Mouse (Mus musculus) urinary bladder, postnatal 25 days (tissue): ENCODE measurements around the gene Cdc37.
A peak's percentile ranks its signal among the peaks of the same experiment; 100 is the strongest.

Source experiments
- DNase-seq: peaks from one replicate; pipeline ENCODE4 v3.0.0; 2022; ENCODE audit warnings: low spot score

The Cdc37 gene

DNA sequence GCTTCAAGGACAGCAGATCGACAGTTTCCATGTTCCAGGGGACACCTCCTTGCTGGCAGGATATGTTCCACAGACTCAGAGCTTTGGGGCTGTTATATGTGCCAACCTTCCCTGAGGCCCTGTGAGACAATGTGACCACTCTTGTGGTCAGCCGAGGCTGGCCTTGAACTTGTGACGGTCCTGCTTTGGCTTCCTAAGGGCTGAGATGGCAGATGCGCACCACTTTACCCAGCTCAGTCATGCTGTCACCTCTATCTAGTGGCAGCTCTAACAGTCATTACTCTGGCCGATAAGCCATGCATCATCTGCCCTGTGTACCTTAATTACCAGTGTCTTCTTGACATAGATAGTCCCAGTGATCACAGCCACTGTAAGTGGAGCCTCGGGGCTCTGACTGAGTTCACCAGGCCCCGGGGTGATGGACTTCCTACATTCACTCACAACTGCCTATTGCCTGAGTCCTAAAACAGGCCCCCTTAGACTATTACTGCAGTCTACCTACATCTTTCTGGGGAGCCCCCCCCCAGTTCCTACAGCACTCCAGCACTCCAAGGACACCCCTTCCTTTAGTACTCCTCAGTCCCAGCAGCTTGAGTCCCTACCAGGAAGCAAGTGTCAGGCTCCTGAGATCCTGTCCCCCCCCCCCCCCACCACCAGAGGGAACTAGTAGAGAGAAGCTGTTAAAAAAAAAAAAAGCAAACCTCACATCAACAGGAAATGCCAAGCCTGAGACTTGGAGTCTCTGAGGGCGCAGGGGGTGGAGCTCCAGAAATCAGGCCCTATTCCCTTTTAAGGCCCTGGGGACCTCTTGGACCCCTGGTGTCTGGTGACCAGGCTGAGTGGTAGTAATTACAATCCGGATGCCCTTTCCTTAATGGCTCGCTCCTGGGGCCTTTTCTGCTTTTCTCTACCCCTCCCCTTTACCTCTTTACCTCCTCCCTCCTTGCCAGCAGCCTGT is 17.6 kb upstream of the Cdc37 start:
- no peak for DNase-seq

DNA sequence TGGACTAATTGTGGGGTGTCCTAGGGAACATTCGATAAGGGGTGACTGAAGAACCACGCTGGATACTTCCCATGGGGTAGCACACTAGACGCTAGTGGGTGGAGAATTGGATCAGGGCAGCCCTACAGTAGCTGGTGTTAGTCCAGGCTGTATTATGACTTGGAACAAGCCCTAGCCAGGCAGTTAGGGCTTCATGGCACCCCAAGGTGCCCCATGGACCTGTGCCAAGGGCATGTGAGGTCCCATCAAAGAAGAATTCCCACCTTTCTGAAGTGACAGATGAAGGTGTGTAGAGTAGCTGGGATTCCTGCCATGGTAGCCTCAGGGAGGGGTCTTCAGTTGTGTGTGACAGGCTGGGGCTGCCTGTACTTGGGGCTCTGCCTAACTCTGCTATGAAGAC is 16.7 kb upstream of the Cdc37 start:
- no peak for DNase-seq

GRCm38 (mm10) chr9:21165952-21166451 is 16.2 kb upstream of the Cdc37 start:
- DNase-seq, result peak; percentile 52

- no peak for DNase-seq
These were observed 15.5 kb upstream of the Cdc37 start, which contains the start of gene Pde4a for GRCm38 (mm10) chr9:21165041-21165951. Gene Pde4a (plus strand): TSS chr9:21165714.

- no peak for DNase-seq
These were observed 14.3 kb upstream of the Cdc37 start for GRCm38 (mm10) chr9:21164072-21164471.

- DNase-seq, result no peak
These were observed 13.6 kb upstream of the Cdc37 start for GRCm38 (mm10) chr9:21163086-21164050.

DNA sequence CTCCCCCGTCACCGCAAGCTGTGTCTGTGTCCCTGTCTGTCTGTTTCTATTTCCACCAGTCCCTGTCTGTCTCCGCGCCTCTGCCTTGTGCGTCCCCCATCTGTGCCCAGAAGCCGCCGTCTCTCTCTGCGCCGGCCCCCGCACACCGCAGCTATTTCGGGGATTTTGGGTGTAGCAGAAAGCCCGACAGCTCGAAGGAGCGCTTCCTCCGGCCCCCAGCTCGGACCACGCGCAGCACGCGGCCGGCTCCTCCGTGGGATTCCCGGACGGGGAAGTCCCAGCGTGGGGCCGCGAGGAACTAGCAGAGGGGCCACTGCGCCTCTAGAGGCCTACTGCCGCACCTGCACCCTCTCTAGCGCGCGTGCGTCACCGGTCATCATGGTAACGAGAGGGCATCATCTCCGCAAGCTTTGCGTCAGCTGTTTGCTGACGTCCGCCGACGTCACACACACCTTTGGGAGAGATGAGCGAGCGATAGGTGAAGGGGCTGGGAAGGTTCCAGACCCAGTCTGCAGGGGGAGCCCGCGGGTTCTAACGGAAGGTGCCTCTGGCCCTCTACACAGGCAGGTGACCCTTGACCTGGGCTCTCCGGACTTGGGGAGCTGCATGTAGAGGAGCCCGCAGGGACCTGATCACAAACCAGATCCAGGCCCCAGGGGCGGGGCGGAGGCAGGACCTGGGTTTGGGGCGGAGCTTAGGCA is 11.6 kb upstream of the Cdc37 start:
- peak; percentile 82 for DNase-seq

DNA sequence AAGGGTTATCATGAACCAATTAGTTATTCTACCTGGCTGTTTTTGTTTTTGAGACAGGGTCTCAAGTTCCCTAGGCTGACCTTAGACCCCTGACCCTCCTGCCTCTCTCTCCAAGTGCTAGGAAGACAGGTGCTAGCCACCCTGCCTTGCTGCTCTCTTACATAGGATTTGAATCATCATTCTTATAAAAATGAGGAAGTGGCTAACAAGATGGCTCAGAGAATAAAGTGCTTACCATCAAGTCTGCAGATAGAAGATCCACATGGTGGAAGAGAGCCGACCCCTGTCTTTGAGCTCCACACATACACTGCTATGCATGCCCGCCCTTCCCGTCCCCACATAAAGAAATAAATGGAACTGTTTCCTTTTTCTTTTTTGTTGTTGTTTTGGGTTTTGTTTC is 5.0 kb upstream of the Cdc37 start:
- no peak for DNase-seq

- DNase-seq, result no peak
These were observed 4.1 kb upstream of the Cdc37 start for GRCm38 (mm10) chr9:21153833-21154232.

DNA sequence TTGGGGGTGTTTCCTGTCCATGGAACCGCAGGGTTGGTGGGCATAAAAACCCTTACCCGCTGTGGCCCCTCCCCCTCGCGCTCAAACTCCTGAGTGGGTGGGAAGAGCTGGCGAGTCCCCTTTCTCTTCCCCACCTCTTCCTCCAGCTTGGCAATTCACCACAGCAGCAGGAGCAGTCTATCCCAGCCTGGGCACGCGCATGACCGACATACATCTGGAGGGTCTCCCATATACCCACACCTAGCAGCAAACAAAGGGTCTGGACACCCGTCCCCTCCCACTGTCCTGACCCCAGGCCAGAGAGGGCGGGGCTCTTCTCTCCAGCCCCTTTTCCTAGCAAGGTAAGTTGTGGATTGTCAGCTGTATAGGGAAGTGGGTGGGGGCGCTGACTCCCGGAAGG is 3.5 kb upstream of the Cdc37 start:
- no peak for DNase-seq

- no peak for DNase-seq
These were observed 2.9 kb upstream of the Cdc37 start for GRCm38 (mm10) chr9:21152715-21153114.

- no peak for DNase-seq
These were observed 617 bp downstream of the Cdc37 start for GRCm38 (mm10) chr9:21149077-21149653.

DNA sequence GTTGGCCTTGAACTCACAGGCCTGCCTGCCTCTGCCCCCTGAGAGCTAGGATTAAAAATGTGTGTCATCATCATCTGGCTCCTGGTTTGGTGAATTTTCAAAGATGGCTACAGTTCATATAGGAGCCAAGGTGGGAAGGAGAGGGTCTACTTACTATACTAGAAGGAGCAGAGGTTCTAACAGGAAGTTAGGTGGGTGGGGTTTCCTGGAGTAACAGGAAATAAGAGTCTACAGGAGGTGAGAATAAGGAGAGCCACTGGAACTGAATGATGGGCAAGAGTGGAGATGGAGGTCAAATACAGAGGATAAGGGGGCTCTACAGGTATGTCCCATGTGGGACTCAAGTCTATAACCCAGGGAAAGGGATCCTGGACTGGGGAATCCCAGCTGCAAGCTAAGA is 1.4 kb downstream of the Cdc37 start:
- no peak for DNase-seq

DNA sequence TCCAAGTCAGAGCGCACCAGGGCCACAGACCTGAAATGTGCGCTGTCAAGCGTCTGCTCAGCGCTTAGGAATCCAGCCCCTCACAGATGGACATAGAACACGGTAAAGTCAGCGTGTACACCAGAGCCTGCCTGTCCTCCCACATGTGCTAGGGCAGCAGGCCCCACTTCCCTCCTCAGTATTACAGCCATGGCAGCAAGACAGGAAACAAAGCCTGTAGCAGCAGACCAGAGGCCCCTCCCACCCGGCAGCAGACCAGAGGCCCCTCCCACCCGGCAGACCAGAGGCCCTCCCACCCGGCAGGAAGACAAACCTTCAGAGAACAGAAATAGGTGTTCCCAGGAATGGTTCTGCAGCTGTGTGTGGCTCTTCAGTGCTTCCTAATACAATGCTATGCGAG is 3.1 kb downstream of the Cdc37 start:
- DNase-seq, result no peak

- no peak for DNase-seq
These were observed 4.4 kb downstream of the Cdc37 start for GRCm38 (mm10) chr9:21145431-21145830.

DNA sequence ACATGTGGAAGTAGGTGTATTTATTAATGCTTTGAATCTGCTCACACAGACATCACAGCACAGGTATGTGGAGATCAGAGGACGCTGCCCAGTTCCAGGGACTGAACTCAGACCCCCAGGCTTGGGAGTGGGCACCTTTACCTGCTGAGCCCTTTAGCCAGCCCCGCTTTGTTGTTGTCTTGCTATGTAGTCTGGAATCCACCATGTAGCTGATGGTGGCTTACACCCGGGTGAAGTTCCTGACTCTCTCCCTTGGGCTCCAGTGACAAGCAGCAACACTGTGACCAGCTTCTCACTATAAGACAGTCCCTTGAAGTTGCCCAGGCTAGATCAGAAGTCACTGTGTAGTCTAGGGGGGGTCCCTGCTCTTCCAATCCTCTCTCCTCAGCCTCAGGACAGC is 5.4 kb downstream of the Cdc37 start:
- DNase-seq, result no peak

- no peak for DNase-seq
These were observed 7.9 kb downstream of the Cdc37 start for GRCm38 (mm10) chr9:21141922-21142321.

DNA sequence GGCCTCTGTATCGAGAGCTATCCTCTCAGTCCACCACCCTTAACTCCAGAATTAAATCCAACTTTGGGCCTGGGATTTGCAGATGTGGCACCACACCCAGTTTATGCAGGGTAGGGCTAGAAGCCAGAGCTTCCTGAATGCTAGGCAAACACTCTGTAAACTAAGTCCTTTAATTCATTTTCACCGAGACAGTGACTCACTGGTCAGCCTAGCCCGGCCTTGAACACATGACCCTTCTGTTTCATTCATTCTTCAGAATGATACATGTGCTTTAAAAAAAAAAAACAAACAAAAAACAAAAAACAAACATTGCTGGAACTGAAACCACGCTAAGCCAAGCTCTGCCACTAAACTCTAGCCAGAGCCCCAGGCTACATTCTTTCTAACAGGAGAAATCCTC is 11.4 kb downstream of the Cdc37 start:
- no peak for DNase-seq

GRCm38 (mm10) chr9:21137229-21137628 is 12.6 kb downstream of the Cdc37 start:
- peak; percentile 60 for DNase-seq

GRCm38 (mm10) chr9:21136401-21136800 is 13.4 kb downstream of the Cdc37 start:
- no peak for DNase-seq
